Mouse (Mus musculus) limb, embryonic 14.5 days (tissue): ENCODE measurements at regions not wholly inside any gene's neighbourhood (a gene's known extent, or its start where the extent isn't known, plus 50 kb on each side); places are given as distances from the start of the nearest gene placed in this dataset.

Experiments used
- ATAC-seq: fragments of 200-750 bp; cut with Nextera tagmentation; 2 replicates; pipeline ENCODE4 v1.8.0; 2017; ENCODE audit warnings: low read depth, moderate number of reproducible peaks, moderate TSS enrichment; ENCODE audit not compliant: low FRiP score
- DNase-seq: peaks from one replicate; pipeline ENCODE4 v3.0.0-alpha.2; 2015; ENCODE audit warnings: low spot score
- H3K27ac ChIP-seq: fragments of 300-500 bp; sonication (generic); replicated peaks from 2 replicates; pipeline ENCODE4 v1.5.1; 2014; ENCODE audit warnings: low read depth, mild to moderate bottlenecking, low read length, moderate library complexity, mixed read lengths
- H3K27me3 ChIP-seq: fragments of 300-500 bp; sonication (generic); 2 replicates; pipeline ENCODE4 v1.6.1; 2014; ENCODE audit warnings: low read length, mixed read lengths; ENCODE audit not compliant: control insufficient read depth, insufficient read depth
- H3K36me3 ChIP-seq: fragments of 300-500 bp; sonication (generic); 2 replicates; pipeline ENCODE4 v1.6.1; 2014; ENCODE audit warnings: mild to moderate bottlenecking, low read length, moderate library complexity, mixed read lengths; ENCODE audit not compliant: control insufficient read depth, insufficient read depth
- H3K4me1 ChIP-seq: fragments of 300-500 bp; sonication (generic); 2 replicates; pipeline ENCODE4 v1.6.1; 2014; ENCODE audit warnings: antibody characterized with exemption, low read length, mixed read lengths; ENCODE audit not compliant: control insufficient read depth, insufficient read depth
- H3K4me2 ChIP-seq: fragments of 300-500 bp; sonication (generic); replicated peaks from 2 replicates; pipeline ENCODE4 v1.6.1; 2014; ENCODE audit warnings: low read depth, mild to moderate bottlenecking, low read length, moderate library complexity; ENCODE audit not compliant: severe bottlenecking
- H3K4me3 ChIP-seq: fragments of 300-500 bp; sonication (generic); replicated peaks from 2 replicates; pipeline ENCODE4 v1.5.1; 2014; ENCODE audit warnings: low read length
- H3K9ac ChIP-seq: fragments of 300-500 bp; sonication (generic); 2 replicates; pipeline ENCODE4 v1.6.1; 2014; ENCODE audit warnings: mild to moderate bottlenecking, low read depth, low read length, moderate library complexity; ENCODE audit not compliant: severe bottlenecking
- H3K9me3 ChIP-seq: fragments of 300-500 bp; sonication (generic); 2 replicates; pipeline ENCODE4 v1.6.1; 2016; ENCODE audit warnings: low read length; ENCODE audit not compliant: control insufficient read depth
- POLR2A ChIP-seq: fragments of 200-500 bp; IDR thresholded peaks from 2 replicates; pipeline ENCODE4 v1.8.0; 2012; ENCODE audit warnings: inconsistent platforms, mild to moderate bottlenecking, moderate library complexity, borderline replicate concordance; ENCODE audit not compliant: insufficient read depth, insufficient read length; ENCODE audit errors: extremely low read depth
- WGBS: fragments of 180-500 bp; shearing (Covaris S2); extraction: QIAGEN DNeasy Blood & Tissue Kit; methylation state at CpG from one replicate; pipeline ENCODE4 v1.1.7; 2014; 5-methylcytosine and 5-hydroxymethylcytosine counted together

DNA sequence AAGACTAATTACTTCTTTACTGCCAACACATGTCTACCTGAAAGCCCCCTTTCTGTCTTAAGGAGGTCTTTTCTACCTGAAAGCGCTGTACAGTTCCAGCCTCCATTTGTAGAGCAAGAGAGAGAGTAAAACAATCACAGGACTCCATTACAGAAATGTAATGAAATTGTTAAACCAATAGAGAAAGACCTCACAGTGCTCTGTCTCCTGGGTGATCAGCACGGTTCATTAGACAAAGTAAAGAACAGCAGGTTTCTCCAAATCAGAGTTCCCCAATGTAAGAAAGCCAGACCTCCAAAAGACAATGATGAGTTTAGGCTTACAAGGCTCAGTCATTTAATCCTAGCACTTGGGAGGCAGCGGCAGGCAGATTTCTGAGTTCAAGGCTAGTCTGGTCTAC is 153.1 kb downstream of the Alx1 start:
- 83% methylated on average over 3 of the region's 3 CpGs for WGBS
- Histone ChIP-seq H3K4me1 (0 out of 2 replicates have a peak, but pooled peaks cover 7% of the 10 kb centered on the region), H3K36me3 (no peaks in the 10 kb centered on the region), H3K27me3 (no peaks in the 10 kb centered on the region), H3K9ac (no peak overlapping the region), H3K4me3 (no peak overlapping the region), H3K9me3 (no peaks in the 10 kb centered on the region), H3K4me2 (no peak overlapping the region), H3K27ac (no peak overlapping the region)
- ATAC-seq (no peak), DNase-seq (no peak)
- no peak for TF ChIP-seq POLR2A

DNA sequence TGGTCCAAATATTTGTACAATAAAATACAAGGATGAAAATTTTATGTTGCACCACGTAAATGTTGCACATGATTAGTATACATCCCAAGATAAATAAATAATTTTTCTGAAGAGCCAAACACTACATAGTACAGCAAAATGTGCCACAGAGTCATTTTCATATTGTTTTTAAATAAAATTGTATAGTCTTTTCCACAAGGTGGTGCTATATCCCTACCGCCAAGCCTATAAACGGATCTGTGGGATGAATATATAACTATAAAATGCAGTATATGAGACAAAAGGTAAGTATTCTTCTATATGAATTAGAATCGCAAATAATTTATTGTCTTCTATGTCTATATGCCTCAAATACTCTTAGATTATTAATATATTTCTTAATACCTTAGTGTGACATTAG is 163.1 kb downstream of the Alx1 start:
- no peak overlapping the region for H3K4me2 ChIP-seq
- no peaks in the 10 kb centered on the region for H3K36me3 ChIP-seq
- peaks cover 3% of the 10 kb centered on the region; the same call in 1 of the 2 replicates for H3K4me1 ChIP-seq
- H3K27me3 ChIP-seq, result no peaks in the 10 kb centered on the region
- no peak for ATAC-seq
- WGBS, result 23% methylated on average over 4 of the region's 4 CpGs
- no peak overlapping the region for H3K27ac ChIP-seq
- H3K9ac ChIP-seq, result no peak overlapping the region
- H3K4me3 ChIP-seq, result no peak overlapping the region
- peak; percentile 24 for DNase-seq
- no peaks in the 10 kb centered on the region for H3K9me3 ChIP-seq
- no peak for TF ChIP-seq POLR2A

DNA sequence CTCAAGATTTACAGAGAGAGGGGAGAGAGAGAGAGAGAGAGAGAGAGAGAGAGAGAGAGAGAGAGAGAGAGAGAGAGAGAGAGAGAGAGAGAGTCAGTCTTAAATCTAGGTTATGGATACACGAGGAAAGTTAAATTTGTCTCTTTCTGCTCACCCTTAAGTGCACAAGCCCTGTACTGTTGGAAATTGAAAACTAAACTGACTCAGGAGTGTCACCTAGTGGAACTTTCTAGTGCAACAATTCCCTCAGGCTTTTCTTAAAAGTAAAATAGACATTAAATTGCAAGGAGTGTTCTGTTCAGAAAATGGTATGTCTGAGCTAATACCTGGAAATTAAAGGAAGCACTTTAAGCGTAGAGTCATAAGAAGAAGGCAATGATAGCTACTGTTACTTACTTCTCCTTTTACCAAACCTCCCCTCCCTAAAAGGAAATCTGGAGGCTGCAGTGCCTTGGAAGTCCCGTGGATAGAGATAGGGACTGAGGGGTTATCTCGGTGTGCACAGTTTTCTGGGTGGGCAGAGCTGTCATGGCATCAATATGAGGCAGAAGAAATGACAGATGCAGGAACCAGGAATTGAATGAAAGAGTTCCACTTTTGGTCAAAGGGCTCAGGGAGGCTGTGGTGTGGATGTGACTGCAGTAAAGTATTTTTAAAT is 193.3 kb downstream of the Alx1 start:
- ATAC-seq (no peak), DNase-seq (peak; percentile 10)
- H3K4me1 ChIP-seq, result no peaks in the 10 kb centered on the region
- H3K9me3 ChIP-seq, result no peaks in the 10 kb centered on the region
- no peak overlapping the region for H3K4me3 ChIP-seq
- no peaks in the 10 kb centered on the region for H3K27me3 ChIP-seq
- no peak overlapping the region for H3K9ac ChIP-seq
- 59% methylated on average over 4 of the region's 4 CpGs for WGBS
- no peak overlapping the region for H3K4me2 ChIP-seq
- H3K36me3 ChIP-seq, result no peaks in the 10 kb centered on the region
- no peak for TF ChIP-seq POLR2A
- H3K27ac ChIP-seq, result no peak overlapping the region

DNA sequence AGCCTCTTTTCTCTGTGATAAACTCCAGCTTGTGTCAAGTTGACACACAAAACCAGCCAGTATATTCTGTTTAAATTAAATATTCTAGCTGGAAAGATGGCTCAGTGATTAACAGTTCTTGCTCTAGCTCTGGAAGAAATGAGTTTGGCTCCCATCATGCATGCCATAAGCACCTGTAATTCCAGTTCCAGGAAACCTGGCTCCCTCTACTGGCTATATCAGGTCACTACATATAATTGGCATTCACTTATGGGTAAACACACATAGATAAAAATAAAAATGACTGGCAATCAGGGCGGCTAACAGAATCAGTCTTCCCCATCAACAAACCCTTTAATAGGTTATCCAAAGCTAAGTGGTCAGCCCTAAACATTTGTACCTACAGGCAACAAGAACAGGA is 194.2 kb downstream of the Alx1 start:
- Histone ChIP-seq H3K27ac (no peak overlapping the region), H3K4me1 (no peaks in the 10 kb centered on the region), H3K9me3 (no peaks in the 10 kb centered on the region), H3K9ac (no peak overlapping the region), H3K4me2 (no peak overlapping the region), H3K36me3 (no peaks in the 10 kb centered on the region), H3K27me3 (no peaks in the 10 kb centered on the region), H3K4me3 (no peak overlapping the region)
- no peak for TF ChIP-seq POLR2A
- DNase-seq (no peak), ATAC-seq (no peak)
- 29% methylated on average over 1 of the region's 1 CpGs for WGBS

DNA sequence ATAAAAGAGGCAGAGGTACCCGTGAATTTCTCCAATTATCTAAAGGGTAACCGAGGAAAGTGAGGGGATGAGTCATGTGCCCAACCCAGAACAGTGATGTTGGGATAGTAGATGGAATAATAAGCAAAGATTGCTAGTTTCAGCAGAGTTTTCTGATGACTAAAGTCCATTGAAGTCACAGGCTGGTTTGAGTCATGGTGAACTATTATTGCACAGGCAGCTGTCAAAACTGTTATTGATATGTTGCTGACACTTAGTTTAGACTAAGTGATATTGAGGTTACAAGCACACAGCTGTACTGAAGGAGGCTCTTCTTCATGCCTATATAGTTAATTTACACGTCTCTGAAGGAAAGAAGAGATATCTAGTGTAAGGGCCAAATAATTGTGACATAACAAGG is 200.4 kb downstream of the Alx1 start:
- H3K9ac ChIP-seq, result no peak overlapping the region
- ATAC-seq, result no peak
- WGBS, result 75% methylated on average over 3 of the region's 3 CpGs
- no peak for TF ChIP-seq POLR2A
- H3K4me1 ChIP-seq, result no peaks in the 10 kb centered on the region
- H3K27ac ChIP-seq, result no peak overlapping the region
- H3K4me3 ChIP-seq, result no peak overlapping the region
- no peak overlapping the region for H3K4me2 ChIP-seq
- no peaks in the 10 kb centered on the region for H3K27me3 ChIP-seq
- H3K9me3 ChIP-seq, result no peaks in the 10 kb centered on the region
- no peaks in the 10 kb centered on the region for H3K36me3 ChIP-seq
- DNase-seq, result no peak

DNA sequence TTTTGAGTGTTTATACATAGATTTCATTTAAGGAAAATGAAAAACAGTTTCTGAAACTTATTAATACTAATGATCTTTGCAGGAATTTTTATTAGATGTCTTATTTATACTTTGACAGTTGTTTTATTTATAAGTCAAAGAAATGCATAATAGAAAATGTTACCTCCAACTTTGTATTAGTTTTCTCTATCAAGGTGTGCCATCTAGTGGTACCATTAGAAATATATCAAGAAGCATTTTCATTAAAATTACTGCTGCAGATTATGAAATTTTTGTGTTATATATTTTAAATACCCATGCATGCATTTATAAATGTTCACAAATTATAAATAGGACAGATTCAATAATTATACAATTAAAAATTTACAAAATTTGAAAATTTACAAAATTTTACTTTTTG is 206.6 kb downstream of the Alx1 start:
- TF ChIP-seq POLR2A, result no peak
- DNase-seq, result no peak
- no peak overlapping the region for H3K9ac ChIP-seq
- H3K4me3 ChIP-seq, result no peak overlapping the region
- no peak for ATAC-seq
- no peaks in the 10 kb centered on the region for H3K4me1 ChIP-seq
- H3K27me3 ChIP-seq, result no peaks in the 10 kb centered on the region
- no peaks in the 10 kb centered on the region for H3K9me3 ChIP-seq
- no peak overlapping the region for H3K4me2 ChIP-seq
- H3K27ac ChIP-seq, result no peak overlapping the region
- H3K36me3 ChIP-seq, result no peaks in the 10 kb centered on the region
